Mouse (Mus musculus): ENCODE results near the gene Rpl3.

- TF ChIP-seq MAFK (IDR thresholded peaks at IDR 0.05; ENCODE audit: insufficient read depth, low read depth, low read length) (no peak), ZNF384 (IDR thresholded peaks at IDR 0.05; ENCODE audit: low read depth, low read length) (no peak), ZC3H11A (IDR thresholded peaks at IDR 0.05; ENCODE audit: borderline replicate concordance, low read depth, low read length) (no peak), CHD2 (IDR thresholded peaks at IDR 0.05; ENCODE audit: low read depth, low read length) (no peak)
Observed at GRCm38 (mm10) chr15:80132452-80132851, 40.8 kb upstream of the Rpl3 start.
